Mouse (Mus musculus): ENCODE data around the gene Cdk17. TPM values are rescaled to one million over a fixed set of nuclear protein-coding genes. Genes with fewer than 3 reads are reported as not detected.

Gene Cdk17
- total and polyA plus RNA-seq, 2 experiments: 11.3 to 17.1 TPM

DNA sequence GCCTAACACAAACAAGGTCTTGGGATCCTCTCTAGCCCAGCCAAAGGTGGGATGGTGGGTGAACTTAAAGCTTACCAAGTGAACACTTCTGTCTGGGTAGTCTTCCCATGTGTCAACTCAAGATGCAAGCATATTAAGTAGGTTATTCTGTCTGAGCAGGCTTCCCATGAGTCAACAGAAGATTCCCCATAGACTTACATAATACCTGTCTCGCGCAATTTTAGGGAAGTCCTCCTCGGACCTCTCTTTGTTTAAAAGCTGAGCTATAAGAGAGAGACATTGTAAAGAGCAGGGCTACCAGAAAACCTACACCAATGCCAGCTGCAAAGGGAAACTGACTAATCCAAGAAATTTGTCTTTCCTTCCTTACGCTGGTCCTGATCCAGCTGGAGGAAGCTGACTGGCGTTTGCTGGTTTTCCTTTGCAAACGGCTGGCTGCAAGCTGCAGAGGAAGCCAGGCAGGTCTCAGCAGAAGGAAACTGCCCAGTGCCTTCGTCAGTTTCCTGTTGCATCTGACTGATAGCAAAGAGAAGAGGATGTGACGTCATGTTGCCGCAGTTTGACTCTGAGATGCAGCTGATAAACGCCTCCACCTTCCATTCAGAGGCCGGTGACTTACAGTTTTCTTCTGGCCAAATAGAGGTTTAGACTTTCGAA, 36.6 kb upstream of the Cdk17 start:
- DNase-seq (ENCODE audit: extremely low read depth, low read depth, low spot score): peak; percentile 48
- WGBS: 59% methylated on average over 12 of the region's 12 CpGs
- peak overlapping the region; percentile 35 for H3K4me3 ChIP-seq (ENCODE audit: insufficient read depth, low read depth, low read length)
- H3K36me3 ChIP-seq (ENCODE audit: control insufficient read depth, insufficient read depth, low read length): no peaks in the 10 kb centered on the region
- H3K79me2 ChIP-seq (ENCODE audit: control insufficient read depth, insufficient read depth, low read length): no peaks in the 10 kb centered on the region
- H3K9ac ChIP-seq (ENCODE audit: low read depth, low read length): no peak overlapping the region
- TF ChIP-seq POLR2A (IDR thresholded peaks at IDR 0.05; ENCODE audit: extremely low read depth, insufficient read depth, low read length) (no peak), CTCF (IDR thresholded peaks at IDR 0.05; ENCODE audit: low read depth, low read length) (no peak)
- peaks cover 2% of the 10 kb centered on the region for H3K4me1 ChIP-seq (ENCODE audit: control insufficient read depth, insufficient read depth, low read length)
- no peaks in the 10 kb centered on the region for H3K27me3 ChIP-seq (ENCODE audit: control insufficient read depth, insufficient read depth, low read length)
- peak overlapping the region; percentile 60 for H3K27ac ChIP-seq (replicated peaks; ENCODE audit: insufficient read depth, low read depth, low read length)

- Histone ChIP-seq H3K4me3 (ENCODE audit: insufficient read depth, low read depth, low read length) (no peak overlapping the region), H3K27me3 (ENCODE audit: control insufficient read depth, insufficient read depth, low read length) (no peaks in the 10 kb centered on the region), H3K79me2 (ENCODE audit: control insufficient read depth, insufficient read depth, low read length) (no peaks in the 10 kb centered on the region), H3K9ac (ENCODE audit: low read depth, low read length) (no peak overlapping the region), H3K4me1 (ENCODE audit: control insufficient read depth, insufficient read depth, low read length) (peaks cover 2% of the 10 kb centered on the region), H3K27ac (replicated peaks; ENCODE audit: insufficient read depth, low read depth, low read length) (no peak overlapping the region), H3K36me3 (ENCODE audit: control insufficient read depth, insufficient read depth, low read length) (no peaks in the 10 kb centered on the region)
- WGBS: 62% methylated on average over 3 of the region's 3 CpGs
- DNase-seq (ENCODE audit: extremely low read depth, low read depth, low spot score): no peak
- TF ChIP-seq CTCF (IDR thresholded peaks at IDR 0.05; ENCODE audit: low read depth, low read length): no peak
- TF ChIP-seq POLR2A (IDR thresholded peaks at IDR 0.05; ENCODE audit: extremely low read depth, insufficient read depth, low read length): no peak
Measured at GRCm38 (mm10) chr10:93126025-93126424, 34.6 kb upstream of the Cdk17 start.

DNA sequence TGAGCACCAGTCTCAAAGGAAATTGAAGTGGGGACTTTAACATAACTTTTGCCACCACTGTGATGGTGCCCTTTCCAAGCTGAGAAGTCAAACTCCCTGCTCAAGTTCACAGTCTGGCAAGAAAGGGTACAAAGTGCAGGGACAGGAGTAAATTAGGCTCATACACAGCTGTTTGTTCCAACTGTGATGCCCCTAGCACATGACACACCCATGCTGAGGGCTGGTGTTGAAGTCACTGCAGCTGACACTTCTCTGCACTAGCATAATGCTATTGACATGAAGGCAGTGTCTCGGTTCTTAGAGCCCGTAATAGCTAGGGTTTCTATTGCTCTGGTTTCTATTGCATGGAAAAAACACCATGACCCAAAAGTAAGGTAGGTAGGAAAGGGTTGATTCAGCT, 32.1 kb upstream of the Cdk17 start:
- Histone ChIP-seq H3K36me3 (ENCODE audit: control insufficient read depth, insufficient read depth, low read length) (no peaks in the 10 kb centered on the region), H3K4me3 (ENCODE audit: insufficient read depth, low read depth, low read length) (no peak overlapping the region), H3K79me2 (ENCODE audit: control insufficient read depth, insufficient read depth, low read length) (no peaks in the 10 kb centered on the region), H3K9ac (ENCODE audit: low read depth, low read length) (no peak overlapping the region), H3K27ac (replicated peaks; ENCODE audit: insufficient read depth, low read depth, low read length) (no peak overlapping the region), H3K27me3 (ENCODE audit: control insufficient read depth, insufficient read depth, low read length) (no peaks in the 10 kb centered on the region), H3K4me1 (ENCODE audit: control insufficient read depth, insufficient read depth, low read length) (peaks cover 2% of the 10 kb centered on the region; the same call in 1 of the 2 replicates)
- WGBS: 95% methylated on average over 2 of the region's 2 CpGs
- TF ChIP-seq POLR2A (IDR thresholded peaks at IDR 0.05; ENCODE audit: extremely low read depth, insufficient read depth, low read length): no peak
- no peak for DNase-seq (ENCODE audit: extremely low read depth, low read depth, low spot score)

GRCm38 (mm10) chr10:93129345-93129744, 31.3 kb upstream of the Cdk17 start:
- TF ChIP-seq POLR2A (IDR thresholded peaks at IDR 0.05; ENCODE audit: extremely low read depth, insufficient read depth, low read length) (no peak), CTCF (IDR thresholded peaks at IDR 0.05; ENCODE audit: low read depth, low read length) (no peak)
- WGBS: 74% methylated on average over 1 of the region's 1 CpGs
- DNase-seq (ENCODE audit: extremely low read depth, low read depth, low spot score): no peak
- no peak overlapping the region for H3K27ac ChIP-seq (replicated peaks; ENCODE audit: insufficient read depth, low read depth, low read length)
- H3K4me3 ChIP-seq (ENCODE audit: insufficient read depth, low read depth, low read length): no peak overlapping the region
- H3K27me3 ChIP-seq (ENCODE audit: control insufficient read depth, insufficient read depth, low read length): no peaks in the 10 kb centered on the region
- no peak overlapping the region for H3K9ac ChIP-seq (ENCODE audit: low read depth, low read length)
- no peaks in the 10 kb centered on the region for H3K36me3 ChIP-seq (ENCODE audit: control insufficient read depth, insufficient read depth, low read length)
- H3K79me2 ChIP-seq (ENCODE audit: control insufficient read depth, insufficient read depth, low read length): no peaks in the 10 kb centered on the region
- peaks cover 2% of the 10 kb centered on the region; the same call in 1 of the 2 replicates for H3K4me1 ChIP-seq (ENCODE audit: control insufficient read depth, insufficient read depth, low read length)

- Histone ChIP-seq H3K27ac (replicated peaks; ENCODE audit: insufficient read depth, low read depth, low read length) (no peak overlapping the region), H3K36me3 (ENCODE audit: control insufficient read depth, insufficient read depth, low read length) (no peaks in the 10 kb centered on the region), H3K27me3 (ENCODE audit: control insufficient read depth, insufficient read depth, low read length) (no peaks in the 10 kb centered on the region), H3K4me1 (ENCODE audit: control insufficient read depth, insufficient read depth, low read length) (peaks cover under 1% of the 10 kb centered on the region; the same call in 1 of the 2 replicates), H3K4me3 (ENCODE audit: insufficient read depth, low read depth, low read length) (no peak overlapping the region), H3K79me2 (ENCODE audit: control insufficient read depth, insufficient read depth, low read length) (no peaks in the 10 kb centered on the region), H3K9ac (ENCODE audit: low read depth, low read length) (no peak overlapping the region)
- TF ChIP-seq POLR2A (IDR thresholded peaks at IDR 0.05; ENCODE audit: extremely low read depth, insufficient read depth, low read length) (no peak), CTCF (IDR thresholded peaks at IDR 0.05; ENCODE audit: low read depth, low read length) (no peak)
- 77% methylated on average over 9 of the region's 9 CpGs for WGBS
- no peak for DNase-seq (ENCODE audit: extremely low read depth, low read depth, low spot score)
Measured at GRCm38 (mm10) chr10:93129904-93130455, 30.7 kb upstream of the Cdk17 start.

- H3K9ac ChIP-seq (ENCODE audit: low read depth, low read length): no peak overlapping the region
- 79% methylated on average over 10 of the region's 10 CpGs for WGBS
- H3K27me3 ChIP-seq (ENCODE audit: control insufficient read depth, insufficient read depth, low read length): no peaks in the 10 kb centered on the region
- TF ChIP-seq POLR2A (IDR thresholded peaks at IDR 0.05; ENCODE audit: extremely low read depth, insufficient read depth, low read length) (no peak), CTCF (IDR thresholded peaks at IDR 0.05; ENCODE audit: low read depth, low read length) (no peak)
- DNase-seq (ENCODE audit: extremely low read depth, low read depth, low spot score): peak; percentile 33
- no peak overlapping the region for H3K27ac ChIP-seq (replicated peaks; ENCODE audit: insufficient read depth, low read depth, low read length)
- H3K36me3 ChIP-seq (ENCODE audit: control insufficient read depth, insufficient read depth, low read length): no peaks in the 10 kb centered on the region
- H3K4me3 ChIP-seq (ENCODE audit: insufficient read depth, low read depth, low read length): no peak overlapping the region
- no peaks in the 10 kb centered on the region for H3K79me2 ChIP-seq (ENCODE audit: control insufficient read depth, insufficient read depth, low read length)
- no peaks in the 10 kb centered on the region for H3K4me1 ChIP-seq (ENCODE audit: control insufficient read depth, insufficient read depth, low read length)
Measured at GRCm38 (mm10) chr10:93130456-93130940, 30.2 kb upstream of the Cdk17 start.

Data from liver, adult 2 months (tissue).